Mouse (Mus musculus) left cerebral cortex, adult 2 months (tissue): Measurements from ENCODE around the gene Spsb1. TPM values are rescaled to one million over a fixed set of nuclear protein-coding genes. Genes with fewer than 3 reads are reported as not detected.

Experiments used
- DNase-seq, 2 experiments: peaks; one replicate each; pipeline ENCODE4 v3.0.0; 2021 to 2022; ENCODE audit warnings: low spot score in 2 of 2, mixed read lengths in 1 of 2; ENCODE audit errors: extremely low spot score in 1 of 2
- H3K27ac ChIP-seq: fragments of 200-600 bp; 2 replicates; pipeline ENCODE4 v1.8.1; 2022
- H3K4me3 ChIP-seq: fragments of 200-600 bp; 2 replicates; pipeline ENCODE4 v1.8.1; 2022
- CTCF ChIP-seq: fragments of 200-600 bp; IDR thresholded peaks from 2 replicates; pipeline ENCODE4 v1.8.1; 2022; ENCODE audit warnings: antibody characterized with exemption, mild to moderate bottlenecking, moderate library complexity
- intact Hi-C: fragments of 180-260 bp; cut with DNase I; formaldehyde crosslinking; loops from one replicate; pipeline ENCODE4 v1.15.1; 2025
- total RNA-seq, 2 experiments: library from RNA; stranded (reverse); gene quantifications; 2 replicates each; pipeline ENCODE4 v1.2.3; 2021

The Spsb1 gene
- total RNA-seq, 2 experiments from 2014 or later = 15.2 to 17.5 TPM

- H3K27ac ChIP-seq = peak overlapping the region; percentile 58
- intact Hi-C loops = loop anchor here (1.0 to 5.0 kb wide), 2 partner anchors 52 to 174 kb away; no protein-coding TSS in a partner anchor
- TF ChIP-seq CTCF = no peak; the same call in none of the 2 replicates
- peak; percentile 84 to 85 for DNase-seq
- peak overlapping the region; percentile 40 for H3K4me3 ChIP-seq
Measured at GRCm38 (mm10) chr4:149979819-149980308, 25.0 kb upstream of the Spsb1 start.

GRCm38 (mm10) chr4:149978820-149979219, 24.0 kb upstream of the Spsb1 start:
- no peak for TF ChIP-seq CTCF
- H3K4me3 ChIP-seq = no peak overlapping the region
- intact Hi-C loops = loop anchor here (5.0 kb wide), 1 partner anchor 53 kb away; no protein-coding TSS in a partner anchor
- H3K27ac ChIP-seq = peak overlapping the region; percentile 58
- DNase-seq = no peak

GRCm38 (mm10) chr4:149977801-149978544, 23.1 kb upstream of the Spsb1 start:
- DNase-seq = no peak
- peak overlapping the region; percentile 56 for H3K27ac ChIP-seq
- no peak overlapping the region for H3K4me3 ChIP-seq
- TF ChIP-seq CTCF = no peak
- intact Hi-C loops = loop anchor here (5.0 kb wide), 1 partner anchor 54 kb away; no protein-coding TSS in a partner anchor

GRCm38 (mm10) chr4:149977181-149977580, 22.3 kb upstream of the Spsb1 start:
- intact Hi-C loops = loop anchor here (5.0 kb wide), 1 partner anchor 55 kb away; no protein-coding TSS in a partner anchor
- TF ChIP-seq CTCF = no peak
- no peak overlapping the region for H3K4me3 ChIP-seq
- H3K27ac ChIP-seq = peak overlapping the region; percentile 56
- DNase-seq = no peak

- H3K4me3 ChIP-seq = no peak overlapping the region
- no peak for DNase-seq
- intact Hi-C loops = loop anchor here (5.0 kb wide), 1 partner anchor 57 kb away; no protein-coding TSS in a partner anchor
- no peak for TF ChIP-seq CTCF
- H3K27ac ChIP-seq = no peak overlapping the region
Measured at GRCm38 (mm10) chr4:149975730-149976254, 20.9 kb upstream of the Spsb1 start.

- TF ChIP-seq CTCF = no peak
- intact Hi-C loops = loop anchor here (5.0 kb wide), 1 partner anchor 57 kb away; no protein-coding TSS in a partner anchor
- no peak overlapping the region for H3K27ac ChIP-seq
- H3K4me3 ChIP-seq = no peak overlapping the region
- no peak for DNase-seq
Measured at GRCm38 (mm10) chr4:149975291-149975690, 20.4 kb upstream of the Spsb1 start.

- H3K27ac ChIP-seq = no peak overlapping the region
- H3K4me3 ChIP-seq = no peak overlapping the region
- intact Hi-C loops = no loop called here
Measured at GRCm38 (mm10) chr4:149971393-149971792, 16.6 kb upstream of the Spsb1 start.

GRCm38 (mm10) chr4:149968526-149968925, 13.7 kb upstream of the Spsb1 start:
- DNase-seq = no peak
- Histone ChIP-seq H3K4me3 (no peak overlapping the region), H3K27ac (no peak overlapping the region)
- intact Hi-C loops = no loop called here
- TF ChIP-seq CTCF = no peak

More at GRCm38 (mm10) chr4:149971393-149971792, 16.6 kb upstream of the Spsb1 start:
- no peak for TF ChIP-seq CTCF
- no peak for DNase-seq

GRCm38 (mm10) chr4:149966963-149967362, 12.1 kb upstream of the Spsb1 start:
- no peak overlapping the region for H3K27ac ChIP-seq
- intact Hi-C loops = no loop called here
- TF ChIP-seq CTCF = no peak
- H3K4me3 ChIP-seq = no peak overlapping the region
- DNase-seq = no peak

GRCm38 (mm10) chr4:149966252-149966651, 11.4 kb upstream of the Spsb1 start:
- intact Hi-C loops = no loop called here
- Histone ChIP-seq H3K4me3 (no peak overlapping the region), H3K27ac (no peak overlapping the region)
- no peak for DNase-seq
- TF ChIP-seq CTCF = no peak

GRCm38 (mm10) chr4:149965672-149966071, 10.8 kb upstream of the Spsb1 start:
- intact Hi-C loops = no loop called here
- DNase-seq = no peak
- Histone ChIP-seq H3K4me3 (no peak overlapping the region), H3K27ac (no peak overlapping the region)
- no peak for TF ChIP-seq CTCF

GRCm38 (mm10) chr4:149965242-149965641, 10.4 kb upstream of the Spsb1 start:
- TF ChIP-seq CTCF = no peak
- Histone ChIP-seq H3K27ac (no peak overlapping the region), H3K4me3 (no peak overlapping the region)
- intact Hi-C loops = no loop called here
- no peak for DNase-seq
